Mouse (Mus musculus) right cerebral cortex, adult 2 months (tissue): ENCODE results near the gene Nr4a2.

Experiments
- DNase-seq, 2 experiments: peaks; one replicate each; pipeline ENCODE4 v3.0.0; 2021 to 2022; ENCODE audit warnings: low spot score in 2 of 2

Nr4a2 gene

GRCm38 (mm10) chr2:57123991-57124840, at the start of gene Nr4a2:
Gene Nr4a2, minus strand, starts transcription at chr2:57124003.
- no peak for DNase-seq

GRCm38 (mm10) chr2:57165416-57165815, 41.6 kb upstream of the Nr4a2 start:
- no peak for DNase-seq

GRCm38 (mm10) chr2:57156814-57157213, 33.0 kb upstream of the Nr4a2 start:
- no peak for DNase-seq

- DNase-seq = no peak
These were observed 26.0 kb upstream of the Nr4a2 start for GRCm38 (mm10) chr2:57149796-57150195.

- no peak for DNase-seq
These were observed 24.4 kb upstream of the Nr4a2 start for GRCm38 (mm10) chr2:57148231-57148630.

- DNase-seq = no peak
These were observed 22.0 kb upstream of the Nr4a2 start for GRCm38 (mm10) chr2:57145646-57146421.

- no peak for DNase-seq
These were observed 14.8 kb upstream of the Nr4a2 start for GRCm38 (mm10) chr2:57138594-57138993.

- no peak for DNase-seq
These were observed 3.7 kb upstream of the Nr4a2 start for GRCm38 (mm10) chr2:57127461-57127860.

GRCm38 (mm10) chr2:57125891-57126290, 2.1 kb upstream of the Nr4a2 start:
- no peak for DNase-seq

GRCm38 (mm10) chr2:57122986-57123980, 520 bp downstream of the Nr4a2 start:
- no peak for DNase-seq

- DNase-seq = no peak
These were observed 2.7 kb downstream of the Nr4a2 start for GRCm38 (mm10) chr2:57121110-57121509.

GRCm38 (mm10) chr2:57117201-57117951, 6.4 kb downstream of the Nr4a2 start:
- DNase-seq = peak; percentile 62 to 67

- DNase-seq = peak; percentile 60 to 68
These were observed 7.2 kb downstream of the Nr4a2 start for GRCm38 (mm10) chr2:57116366-57117200.

- no peak for DNase-seq
These were observed 7.9 kb downstream of the Nr4a2 start for GRCm38 (mm10) chr2:57115864-57116365.

- no peak for DNase-seq
These were observed 8.5 kb downstream of the Nr4a2 start for GRCm38 (mm10) chr2:57115181-57115863.

GRCm38 (mm10) chr2:57114211-57115151, 9.3 kb downstream of the Nr4a2 start:
- peak; percentile 75 to 82 for DNase-seq

GRCm38 (mm10) chr2:57113431-57113830, 10.4 kb downstream of the Nr4a2 start:
- no peak for DNase-seq

- no peak for DNase-seq
These were observed 10.9 kb downstream of the Nr4a2 start for GRCm38 (mm10) chr2:57112949-57113348.
